Mouse (Mus musculus) c-Kit-negative CD71-positive TER-119-positive erythroid progenitor cells, embryonic 14.5 days (primary cell): ENCODE data around the gene Mpped2.

Experiments
- DNase-seq: peaks from one replicate; pipeline ENCODE4 v3.0.0-alpha.2; 2013; ENCODE audit warnings: low read depth, low spot score

The Mpped2 gene

DNA sequence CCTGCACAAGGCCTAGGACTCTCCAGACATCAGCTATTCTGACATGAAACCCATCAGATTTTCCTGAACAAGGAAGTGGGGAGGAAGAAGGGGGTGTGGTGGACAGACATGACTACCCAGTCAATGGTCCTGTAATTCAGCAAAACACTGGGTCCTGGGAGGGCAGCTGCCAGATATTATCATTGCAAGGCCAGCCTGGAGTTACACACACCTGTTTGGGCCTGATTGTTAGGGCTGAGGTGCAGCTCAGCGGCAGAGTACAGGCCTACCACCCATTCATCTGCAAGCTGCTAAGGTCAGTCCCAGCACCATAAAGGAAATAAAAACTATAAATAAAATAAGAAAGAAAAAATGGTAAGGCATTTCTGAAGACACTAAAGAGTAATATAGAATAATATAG, 52.3 kb downstream of the Mpped2 start:
- DNase-seq, result no peak

DNA sequence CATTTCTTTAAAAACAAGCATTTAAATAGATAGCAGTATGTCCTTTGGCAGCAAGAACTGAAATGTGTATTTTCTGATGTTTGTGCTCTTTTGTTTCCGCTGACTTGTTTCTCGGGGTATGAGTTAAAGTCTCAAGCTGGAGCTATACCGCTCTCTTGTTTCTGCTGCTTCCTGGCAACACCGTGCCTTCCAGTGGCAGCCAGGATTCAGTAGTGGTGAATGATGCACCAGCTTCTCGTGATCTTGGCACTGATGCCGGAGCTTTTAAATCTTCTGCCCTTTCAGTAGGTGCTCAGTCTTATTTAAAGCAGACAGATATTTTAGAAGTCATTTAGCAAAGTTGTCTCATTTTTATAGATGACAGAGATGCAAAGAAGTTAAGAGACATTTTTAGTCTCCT, 53.1 kb downstream of the Mpped2 start:
- DNase-seq, result no peak

DNA sequence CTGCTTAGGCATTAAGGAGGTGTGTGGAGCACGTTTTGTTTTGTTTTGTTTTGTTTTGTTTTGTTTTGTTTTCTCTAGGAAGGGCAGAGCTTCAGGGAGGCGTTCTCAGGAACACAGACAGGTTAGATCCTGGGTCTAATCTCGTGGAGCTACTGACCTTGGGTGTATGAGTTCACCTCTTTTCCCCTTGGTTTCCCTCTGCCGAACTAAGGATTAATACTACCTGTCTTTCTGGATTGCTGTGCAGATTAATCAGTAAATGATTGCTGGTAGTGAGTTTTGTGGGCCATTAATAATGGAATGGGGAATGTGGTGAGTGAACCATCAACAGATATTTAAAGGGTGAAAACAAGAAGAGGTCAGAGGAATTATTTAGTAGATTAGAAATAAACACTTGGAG, 53.8 kb downstream of the Mpped2 start:
- no peak for DNase-seq

DNA sequence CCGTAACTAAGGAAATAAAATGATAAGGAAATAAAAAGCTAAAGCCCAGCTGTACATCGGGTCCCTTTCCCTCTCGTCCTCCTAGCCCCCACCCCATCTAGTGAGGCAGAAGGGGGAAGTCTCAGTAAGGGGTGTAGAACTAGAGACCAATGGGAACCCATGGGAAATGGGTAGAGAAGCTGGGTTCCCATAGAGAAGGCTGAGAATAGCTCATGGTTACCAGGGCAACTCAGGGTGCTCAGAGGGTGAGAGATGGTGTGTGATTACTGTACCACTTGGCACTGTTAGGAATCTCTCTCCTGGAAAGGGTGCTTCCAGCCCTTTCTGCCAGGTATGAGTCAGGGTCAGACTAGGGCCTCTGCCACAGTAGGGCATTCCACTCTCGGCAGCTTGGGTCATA, 54.3 kb downstream of the Mpped2 start:
- no peak for DNase-seq

DNA sequence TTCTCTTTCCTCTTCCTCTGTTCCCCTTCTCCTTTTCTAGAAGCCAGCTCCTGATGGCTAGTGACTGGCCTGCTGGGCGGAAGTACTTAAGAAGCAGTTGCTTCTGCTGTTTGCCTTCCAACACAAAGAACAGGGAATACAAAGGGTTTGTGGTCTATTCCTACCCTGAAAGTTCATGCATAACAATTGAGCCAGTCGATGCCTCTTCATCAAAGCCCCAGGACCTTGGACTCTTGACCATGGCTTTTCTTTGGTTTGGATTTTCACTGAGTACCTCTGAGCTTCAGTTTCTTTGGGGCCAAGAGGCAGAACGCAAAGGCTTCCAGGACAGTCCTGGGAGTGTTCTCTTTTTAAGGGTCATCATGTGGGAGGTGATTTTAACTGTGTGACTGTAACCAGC, 57.8 kb downstream of the Mpped2 start:
- no peak for DNase-seq

DNA sequence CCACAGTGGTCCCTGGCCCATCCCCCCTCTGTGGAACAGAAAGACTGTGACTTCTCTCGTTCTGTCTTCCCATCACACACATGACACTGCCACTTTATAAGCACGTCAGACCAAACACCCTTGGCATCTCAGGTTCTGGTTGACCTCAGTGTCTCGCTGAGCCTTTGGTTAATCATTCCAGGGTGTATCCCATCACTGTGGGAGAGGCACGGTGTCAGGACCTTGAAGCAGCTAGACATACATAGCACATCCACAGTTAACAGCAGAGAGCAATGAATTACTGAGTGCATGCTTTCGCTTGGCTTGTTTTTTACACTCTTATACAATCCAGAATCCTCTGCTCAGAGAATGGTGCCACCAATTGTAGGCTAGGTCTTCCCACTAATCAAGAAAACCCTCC, 60.6 kb downstream of the Mpped2 start:
- DNase-seq, result no peak

DNA sequence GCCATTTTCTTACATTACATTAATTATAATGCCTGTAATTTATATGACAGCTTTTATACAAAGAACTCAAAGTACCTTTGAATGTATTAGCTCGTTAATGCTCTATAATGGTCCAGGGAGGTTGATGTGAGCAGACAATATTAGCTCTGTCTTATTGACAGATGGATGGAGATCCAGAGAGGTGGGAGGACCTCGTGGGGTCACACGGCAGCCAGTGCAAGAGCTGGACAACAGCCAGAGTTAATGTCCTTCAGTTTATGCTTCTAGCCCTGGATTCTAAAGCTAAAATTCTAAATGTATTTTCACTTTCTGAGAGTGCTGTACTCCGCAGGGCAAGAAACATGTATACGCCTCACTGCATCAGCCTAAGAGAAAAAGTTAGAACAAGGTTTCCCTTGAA, 61.6 kb downstream of the Mpped2 start:
- no peak for DNase-seq

DNA sequence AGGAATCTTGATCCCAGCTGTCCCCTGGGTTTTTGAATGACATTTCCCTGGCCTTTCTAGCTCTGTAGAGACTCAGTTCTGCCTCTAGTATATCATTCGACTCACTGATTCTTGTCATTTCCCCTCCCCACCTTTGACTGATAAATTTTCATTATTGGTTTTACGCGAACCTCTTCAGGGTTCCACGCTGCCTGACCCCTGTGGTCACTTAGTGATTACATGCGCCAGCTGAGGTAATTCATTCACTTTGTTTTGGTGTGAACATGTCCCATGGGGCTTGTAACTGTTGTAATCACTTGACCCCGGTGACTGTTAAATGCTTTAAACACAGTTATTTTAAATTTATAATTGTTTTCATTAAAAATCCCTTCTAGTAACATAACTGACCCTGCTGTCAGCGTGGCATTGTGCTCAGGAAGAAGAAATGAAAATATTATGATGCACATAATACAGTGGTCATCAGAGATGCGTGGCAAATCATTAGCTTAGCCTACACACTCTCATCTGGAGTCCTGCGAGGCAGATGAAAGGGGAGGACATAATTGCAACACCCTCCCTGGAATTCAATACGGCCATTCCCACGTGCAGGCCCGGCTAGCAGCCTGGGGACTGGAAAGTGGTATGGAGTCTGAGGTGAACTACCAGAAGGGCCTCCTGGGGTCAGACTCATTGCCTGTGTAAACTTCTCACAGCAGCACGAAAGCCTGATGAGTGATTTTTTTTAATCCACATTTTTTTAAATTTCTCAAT, 63.5 kb downstream of the Mpped2 start:
- no peak for DNase-seq

DNA sequence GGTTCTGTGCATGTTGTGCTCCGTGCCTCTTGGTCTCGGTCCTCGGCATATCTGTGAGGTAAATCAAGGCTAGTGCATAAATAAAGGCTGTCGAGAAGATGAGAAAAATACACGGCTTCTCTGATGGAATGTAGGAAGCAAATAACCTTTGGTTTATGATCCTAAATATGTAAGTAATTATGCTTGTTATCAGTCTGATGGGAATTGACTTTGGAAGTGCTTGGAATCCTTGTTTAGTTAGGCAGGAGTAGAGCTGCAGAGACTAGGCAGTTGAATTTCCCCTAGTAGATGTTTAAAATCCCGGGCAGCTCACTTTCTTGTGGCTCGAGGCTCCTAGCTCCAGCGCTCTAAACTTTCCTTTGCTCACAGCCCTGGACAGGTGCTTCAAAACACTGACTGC, 69.9 kb downstream of the Mpped2 start:
- no peak for DNase-seq

DNA sequence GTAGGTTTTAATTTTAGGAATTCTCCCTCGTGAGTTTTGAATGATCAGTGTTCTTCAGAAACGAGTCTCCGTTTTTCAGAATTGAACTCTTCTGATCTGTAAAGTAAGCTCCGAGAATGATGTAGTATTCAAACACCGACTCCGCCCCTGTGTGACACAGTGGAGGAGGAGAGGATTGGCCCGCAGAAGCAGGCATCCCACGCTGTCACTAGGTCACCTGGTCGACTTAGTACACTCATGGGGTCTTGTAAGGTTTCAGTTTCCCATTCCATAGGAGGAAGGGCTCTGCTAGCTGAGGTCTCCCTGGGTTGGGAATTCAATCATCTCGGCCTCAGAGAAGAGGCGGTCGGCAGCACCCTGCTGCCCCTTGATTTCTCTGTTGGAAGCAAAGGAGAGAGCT, 76.2 kb downstream of the Mpped2 start:
- no peak for DNase-seq

DNA sequence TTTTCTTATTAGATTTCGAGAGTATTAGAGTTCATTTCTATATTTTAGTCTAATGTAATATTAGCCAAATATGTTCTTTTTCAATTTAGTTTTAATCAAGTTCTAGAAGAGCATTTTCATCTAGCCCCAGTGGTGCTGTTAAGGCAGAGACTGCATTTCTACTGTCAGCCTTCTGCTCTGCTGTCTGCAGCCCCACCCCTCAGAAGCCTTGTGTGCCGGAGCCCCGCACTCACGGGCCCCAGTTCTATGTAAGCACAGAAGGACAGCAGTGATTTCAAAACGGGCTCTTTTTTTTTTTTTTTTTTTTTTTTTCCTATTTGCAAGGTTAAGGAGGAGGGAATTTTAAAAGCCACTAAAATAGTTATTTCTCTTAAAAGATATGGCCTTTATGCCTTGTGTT, 79.6 kb downstream of the Mpped2 start:
- no peak for DNase-seq

DNA sequence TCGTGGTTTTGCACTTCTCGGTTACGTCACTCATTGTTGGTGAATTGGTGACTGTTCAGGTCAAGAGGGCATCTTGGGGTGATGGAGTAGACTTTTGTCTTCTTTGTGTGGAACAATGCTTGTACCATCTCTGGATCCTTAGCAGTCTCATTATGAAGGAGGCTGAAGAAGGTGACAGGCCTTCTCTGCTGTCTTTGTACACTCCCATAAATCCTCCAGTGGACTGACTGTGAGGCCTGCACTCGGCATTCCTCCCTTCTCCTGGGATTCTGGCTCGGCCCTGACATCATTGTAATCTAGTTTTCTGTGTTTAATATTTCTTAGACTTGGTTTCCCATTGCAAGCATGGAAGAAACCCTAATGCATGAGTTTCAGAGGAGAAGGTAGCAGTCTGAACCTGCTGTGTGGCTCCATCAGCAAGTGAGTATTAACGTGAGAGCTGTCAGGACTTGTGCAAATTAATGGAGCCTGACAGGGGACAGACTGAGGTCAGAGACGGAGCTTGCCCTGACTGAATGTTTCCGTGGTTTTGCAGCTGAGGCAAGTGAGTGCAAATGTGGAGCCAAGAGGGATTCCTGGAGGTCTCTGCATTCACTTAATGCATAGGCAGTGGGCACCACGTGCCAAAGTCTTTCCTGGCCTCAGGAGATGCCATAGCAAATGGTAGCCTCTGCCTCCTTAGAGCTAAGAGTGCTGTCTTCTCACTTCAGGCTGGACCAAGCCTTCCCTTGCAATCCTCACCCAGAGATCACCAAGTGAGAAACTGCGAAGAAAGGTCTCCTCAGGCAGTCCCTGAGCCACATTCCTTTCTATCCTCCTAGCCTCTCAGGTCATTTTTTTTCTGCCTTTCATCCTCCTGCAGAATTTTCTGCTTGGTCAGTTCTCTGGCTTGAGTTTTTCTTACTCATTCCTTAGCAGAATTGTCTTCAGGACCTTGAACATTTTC, 81.5 kb downstream of the Mpped2 start:
- no peak for DNase-seq

DNA sequence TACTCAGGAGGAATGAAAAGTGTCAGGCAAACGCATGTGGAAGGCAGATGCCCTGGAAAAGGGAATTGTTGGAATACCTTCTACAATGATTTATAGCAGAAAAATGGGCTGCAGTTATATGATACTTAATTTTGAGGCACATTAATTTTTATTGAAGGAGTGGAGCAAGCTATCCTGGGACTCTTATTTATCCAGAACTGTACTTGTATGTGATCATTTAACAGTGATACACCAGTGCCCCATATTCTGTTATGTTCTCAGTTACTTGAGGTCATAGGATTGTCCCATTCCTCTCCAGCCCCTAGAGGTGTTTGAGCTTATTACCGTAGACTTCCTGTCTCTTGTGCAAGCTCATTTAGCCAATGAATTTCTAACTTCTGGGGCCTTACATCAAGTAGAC, 82.9 kb downstream of the Mpped2 start:
- DNase-seq, result no peak

DNA sequence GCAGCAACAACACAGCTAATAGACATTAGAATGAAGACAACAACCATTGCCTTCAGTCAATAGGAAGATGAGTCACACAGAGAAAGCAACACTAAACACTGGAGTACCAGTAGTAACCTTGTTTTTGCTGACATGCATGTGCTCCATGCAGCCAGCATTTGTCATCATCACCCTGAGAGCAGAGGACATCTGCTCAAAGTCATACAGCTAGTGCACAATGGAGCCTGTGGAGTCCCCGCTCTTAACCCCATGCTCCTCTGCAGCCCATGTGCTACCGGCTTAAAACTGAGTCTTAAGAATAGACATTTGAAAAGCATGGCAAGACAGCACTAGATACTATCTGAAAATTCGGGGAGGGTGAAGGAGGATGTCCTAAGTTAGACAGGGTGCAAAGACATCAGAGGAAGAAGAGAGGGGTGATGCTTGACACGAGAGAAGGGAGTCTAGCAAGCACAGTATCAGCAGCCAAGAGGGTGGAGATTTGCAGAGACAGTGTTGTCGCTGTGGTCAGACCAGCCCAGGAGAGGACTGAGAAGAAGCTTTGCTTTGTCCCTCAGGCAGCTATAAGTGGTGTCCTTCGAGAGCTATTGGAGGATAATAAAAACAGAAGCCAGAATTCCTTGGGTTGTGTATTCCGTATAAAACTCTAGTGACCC, 85.9 kb downstream of the Mpped2 start:
- no peak for DNase-seq

DNA sequence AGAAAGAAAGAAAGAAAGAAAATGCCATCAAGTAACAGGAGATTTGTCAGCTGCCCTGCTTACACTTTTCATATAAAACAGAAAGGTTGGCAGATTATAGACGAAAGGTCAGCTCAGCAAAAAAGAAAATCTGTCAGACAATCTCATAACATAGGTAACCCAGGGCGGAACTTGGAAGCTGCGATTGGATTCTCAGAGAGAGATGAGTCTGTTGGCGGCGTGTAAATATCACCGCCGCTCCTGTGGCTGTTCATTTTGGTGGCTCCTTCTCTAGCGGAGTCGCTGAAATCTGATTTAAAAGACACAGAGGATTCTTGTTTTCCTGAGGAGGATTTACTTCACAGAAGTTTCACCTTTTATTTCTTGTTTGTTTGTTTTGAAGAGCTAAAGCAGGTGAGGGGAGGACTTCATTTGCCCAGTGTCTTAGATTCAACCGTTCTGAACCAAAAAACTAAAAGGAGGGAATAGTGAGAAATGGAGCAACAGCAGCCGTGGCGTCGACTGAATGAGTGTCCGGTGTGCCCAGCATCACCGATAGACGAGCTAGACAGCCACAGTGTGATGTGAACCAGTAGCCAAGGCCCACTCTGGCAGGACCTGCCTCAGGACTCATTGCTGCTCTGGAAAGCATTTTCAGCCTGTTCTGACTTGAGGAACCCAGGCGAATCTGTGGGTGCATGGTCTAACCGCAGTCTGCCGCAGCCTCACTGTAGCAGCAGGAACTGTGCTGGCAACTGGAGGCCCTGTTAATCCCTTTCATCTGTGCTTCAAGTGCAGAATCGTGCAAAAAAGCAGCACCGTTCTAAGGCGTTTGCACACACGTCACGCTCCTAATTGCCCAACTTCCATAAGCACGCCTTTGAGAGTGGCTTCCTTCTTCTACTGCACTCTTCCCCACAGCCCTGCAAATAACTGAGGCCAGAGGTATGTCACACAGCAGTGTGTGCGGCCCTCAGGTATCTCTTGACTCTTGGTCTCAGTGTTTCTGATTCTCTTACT, 88.4 kb downstream of the Mpped2 start:
- DNase-seq, result no peak

DNA sequence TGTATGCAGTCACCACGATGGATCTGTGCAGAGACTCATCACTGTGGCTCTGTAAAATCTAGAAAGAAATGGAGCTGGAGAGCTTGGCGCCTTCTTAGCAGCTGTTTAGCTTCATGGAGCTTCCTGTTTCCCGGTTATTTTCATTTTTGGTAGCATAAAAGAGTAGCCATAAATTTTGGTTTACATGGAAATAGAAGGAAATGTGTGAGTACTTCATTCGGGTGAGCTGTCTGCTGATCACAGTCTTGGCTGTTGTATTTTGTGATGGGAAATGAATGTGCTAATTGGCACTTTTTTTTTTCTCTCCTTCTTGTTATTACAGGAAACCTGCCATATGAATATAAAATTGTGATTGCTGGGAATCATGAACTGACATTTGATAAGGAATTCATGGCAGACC, 90.2 kb downstream of the Mpped2 start:
- DNase-seq, result no peak

DNA sequence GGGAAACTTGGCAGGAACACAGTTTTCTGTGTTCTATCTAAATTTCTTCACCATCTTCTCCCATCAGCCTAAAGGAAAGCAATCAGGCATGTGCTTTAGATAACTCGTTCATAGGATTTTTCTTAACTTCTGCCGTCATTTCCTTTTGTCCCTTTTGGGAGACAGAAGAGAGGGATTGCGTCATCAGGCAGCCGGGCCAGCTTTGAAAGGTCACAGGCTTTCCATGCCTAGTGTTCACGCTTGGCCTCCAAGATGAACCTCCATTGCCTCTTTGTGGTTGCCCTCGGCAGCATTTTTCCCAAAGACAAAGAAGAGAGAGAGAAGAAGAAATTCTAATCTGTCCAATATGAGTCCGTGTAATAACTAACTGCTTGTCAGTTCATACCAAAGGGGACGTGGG, 95.0 kb downstream of the Mpped2 start:
- DNase-seq, result no peak

DNA sequence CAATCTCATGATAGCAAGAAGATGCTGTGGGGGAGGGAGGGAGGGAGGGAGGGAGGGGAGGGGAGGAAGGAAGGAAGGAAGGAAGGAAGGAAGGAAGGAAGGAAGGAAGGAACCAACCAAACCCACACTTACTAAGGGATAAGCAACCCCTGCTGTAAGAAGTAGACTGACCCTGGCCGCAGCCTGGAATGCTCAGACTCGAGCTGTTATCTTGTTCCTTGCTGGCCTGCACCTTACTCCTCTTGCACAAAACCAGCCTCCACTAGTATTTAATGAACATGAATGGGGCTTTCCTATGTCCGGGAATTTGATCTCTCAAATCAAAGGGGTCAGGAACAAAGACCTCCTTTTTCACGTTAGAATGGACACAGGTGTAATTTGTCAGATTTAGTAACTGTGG, 95.5 kb downstream of the Mpped2 start:
- no peak for DNase-seq

DNA sequence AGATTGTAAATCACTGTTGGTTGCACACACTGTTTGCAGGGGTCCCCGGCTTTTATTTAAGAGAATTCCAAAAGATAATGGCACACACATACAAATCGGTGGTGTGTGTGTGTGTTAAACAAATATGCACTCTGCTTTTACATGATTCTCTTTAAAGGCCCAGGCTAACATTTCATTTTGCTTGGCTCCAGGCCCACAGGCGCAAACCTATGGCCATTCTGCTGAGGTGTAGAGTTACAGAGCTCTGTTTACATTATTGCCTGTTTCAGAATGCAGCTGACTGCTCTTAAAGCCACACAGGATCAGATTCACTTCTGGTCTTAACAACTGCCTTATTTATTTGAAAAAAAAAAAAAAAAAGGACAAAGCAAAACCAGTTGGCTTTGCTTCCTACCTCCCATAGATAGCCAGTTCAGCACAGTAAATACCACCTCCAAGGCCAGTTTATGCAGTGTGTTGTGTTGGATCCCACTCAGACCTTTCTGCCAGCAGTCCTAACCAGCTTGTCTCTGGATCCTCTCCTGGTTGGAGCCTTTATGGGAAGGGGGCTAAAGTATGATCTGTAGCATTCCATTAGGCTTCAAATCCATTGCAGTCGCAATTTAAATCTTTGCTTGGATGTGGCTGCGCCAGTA, 96.7 kb downstream of the Mpped2 start:
- DNase-seq, result no peak

DNA sequence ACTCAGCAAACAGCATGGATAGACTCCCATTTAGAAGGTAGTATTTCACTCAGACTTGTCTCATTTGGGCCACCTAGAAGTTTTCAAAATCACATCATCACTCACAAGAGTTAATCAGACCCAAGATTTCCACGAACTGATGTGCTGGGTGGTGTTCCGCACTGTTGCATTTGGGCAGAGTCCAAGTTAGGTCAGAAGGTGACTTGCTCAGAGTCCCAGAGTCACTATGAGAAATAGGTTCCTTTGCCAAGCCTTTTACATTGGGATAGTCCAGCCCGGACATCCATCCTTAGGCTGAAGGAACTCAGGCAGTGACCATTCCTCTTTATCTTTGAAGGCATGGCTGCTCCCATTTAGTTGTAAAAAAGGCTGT, 97.2 kb downstream of the Mpped2 start:
- no peak for DNase-seq

DNA sequence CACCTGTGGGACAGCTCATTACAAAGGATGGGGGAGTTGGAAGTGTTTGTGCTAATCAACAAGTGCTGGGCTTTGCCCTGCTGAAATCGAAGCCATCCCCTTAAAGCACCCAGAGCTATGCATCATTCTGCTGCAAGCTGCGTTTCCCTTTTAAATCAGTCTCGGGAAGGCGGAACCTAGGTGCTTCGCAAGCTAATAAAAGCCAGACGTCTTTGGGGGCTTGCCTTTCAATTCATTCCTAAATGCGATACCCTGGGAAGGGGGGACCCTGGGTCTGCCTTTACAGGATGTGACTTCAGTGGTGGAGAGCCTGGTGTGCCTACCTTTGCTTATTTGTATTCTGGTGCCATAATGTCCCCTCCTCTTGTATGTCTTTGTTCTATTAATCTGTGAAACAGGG, 103.2 kb downstream of the Mpped2 start:
- DNase-seq, result no peak
